Mouse (Mus musculus) myocyte (in vitro differentiated cells): ENCODE data around the gene Tollip.

Experiments used
- CEBPB ChIP-seq: IDR thresholded peaks from 2 replicates; pipeline ENCODE4 v1.6.1; 2011; ENCODE audit warnings: mild to moderate bottlenecking, moderate library complexity; ENCODE audit not compliant: poor library complexity, insufficient read depth, severe bottlenecking
- E2F4 ChIP-seq: IDR thresholded peaks from one replicate; pipeline ENCODE4 v1.6.1; 2011; ENCODE audit warnings: mild to moderate bottlenecking, control low read depth, moderate library complexity; ENCODE audit not compliant: insufficient read depth
- POLR2A ChIP-seq: IDR thresholded peaks from one replicate; pipeline ENCODE4 v1.6.1; 2011; ENCODE audit warnings: low read depth, mild to moderate bottlenecking, control low read depth, moderate library complexity; ENCODE audit not compliant: insufficient read length
- POLR2AphosphoS2 ChIP-seq: IDR thresholded peaks from one replicate; pipeline ENCODE4 v1.6.1; 2011; ENCODE audit warnings: low read depth, control low read depth; ENCODE audit not compliant: insufficient read length
- USF1 ChIP-seq: IDR thresholded peaks from one replicate; pipeline ENCODE4 v1.6.1; 2011; ENCODE audit warnings: low read depth, mild to moderate bottlenecking, control low read depth, moderate library complexity

DNA sequence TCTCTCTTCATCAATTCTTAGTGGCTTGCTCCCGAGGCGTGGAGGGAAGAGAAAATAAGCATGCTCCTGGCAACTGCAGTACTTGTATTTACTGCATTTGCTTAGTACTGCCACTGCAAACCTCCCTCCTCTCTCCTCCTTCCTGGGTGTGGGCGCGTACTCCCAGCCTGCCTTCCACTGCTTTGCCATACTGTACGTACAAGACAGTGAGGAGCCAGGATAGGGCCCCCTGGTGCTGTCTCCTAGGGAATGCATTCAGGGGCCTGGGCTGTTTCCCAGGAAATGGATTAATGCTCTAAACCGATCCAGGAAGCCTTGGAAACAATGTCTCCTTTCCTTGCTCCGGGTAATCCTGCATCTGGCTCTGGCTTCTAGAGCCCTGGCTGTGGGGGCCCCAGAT is 27.6 kb upstream of the Tollip start:
- TF ChIP-seq E2F4 (no peak), POLR2AphosphoS2 (no peak), USF1 (no peak), CEBPB (no peak), POLR2A (no peak)
